Mouse (Mus musculus): Measurements from ENCODE around the gene Ago3.

Gene Ago3

GRCm38 (mm10) chr4:126429347-126430079 is at the start of gene Ago3:
Gene Ago3, minus strand, starts transcription at chr4:126429556.
- peak; percentile 67 for DNase-seq (ENCODE audit: extremely low read depth, low read depth)

GRCm38 (mm10) chr4:126473031-126473430 is 43.7 kb upstream of the Ago3 start:
- no peak for DNase-seq (ENCODE audit: extremely low read depth, low read depth)

GRCm38 (mm10) chr4:126469334-126469733 is 40.0 kb upstream of the Ago3 start:
- no peak for DNase-seq (ENCODE audit: extremely low read depth, low read depth)

GRCm38 (mm10) chr4:126468925-126469324 is 39.6 kb upstream of the Ago3 start:
- peak; percentile 89 for DNase-seq (ENCODE audit: extremely low read depth, low read depth)

- DNase-seq (ENCODE audit: extremely low read depth, low read depth) = peak; percentile 71
Observed at GRCm38 (mm10) chr4:126468285-126468901, 39.0 kb upstream of the Ago3 start, which contains the start of gene Ago1. Gene Ago1, minus strand, starts transcription at chr4:126468583.

- DNase-seq (ENCODE audit: extremely low read depth, low read depth) = peak; percentile 37
Observed at GRCm38 (mm10) chr4:126467721-126468284, 38.4 kb upstream of the Ago3 start.

GRCm38 (mm10) chr4:126466251-126466750 is 36.9 kb upstream of the Ago3 start:
- DNase-seq (ENCODE audit: extremely low read depth, low read depth) = no peak

GRCm38 (mm10) chr4:126465843-126466242 is 36.5 kb upstream of the Ago3 start:
- DNase-seq (ENCODE audit: extremely low read depth, low read depth) = no peak

- DNase-seq (ENCODE audit: extremely low read depth, low read depth) = no peak
Observed at GRCm38 (mm10) chr4:126464892-126465235, 35.5 kb upstream of the Ago3 start.

- no peak for DNase-seq (ENCODE audit: extremely low read depth, low read depth)
Observed at GRCm38 (mm10) chr4:126464189-126464891, 35.0 kb upstream of the Ago3 start.

- DNase-seq (ENCODE audit: extremely low read depth, low read depth) = no peak
Observed at GRCm38 (mm10) chr4:126455441-126455840, 26.1 kb upstream of the Ago3 start.

- no peak for DNase-seq (ENCODE audit: extremely low read depth, low read depth)
Observed at GRCm38 (mm10) chr4:126454547-126455254, 25.3 kb upstream of the Ago3 start.

GRCm38 (mm10) chr4:126450268-126450667 is 20.9 kb upstream of the Ago3 start:
- no peak for DNase-seq (ENCODE audit: extremely low read depth, low read depth)

GRCm38 (mm10) chr4:126447126-126447525 is 17.8 kb upstream of the Ago3 start:
- no peak for DNase-seq (ENCODE audit: extremely low read depth, low read depth)

- no peak for DNase-seq (ENCODE audit: extremely low read depth, low read depth)
Observed at GRCm38 (mm10) chr4:126444528-126444927, 15.2 kb upstream of the Ago3 start.

GRCm38 (mm10) chr4:126438261-126438660 is 8.9 kb upstream of the Ago3 start:
- DNase-seq (ENCODE audit: extremely low read depth, low read depth) = no peak

- no peak for DNase-seq (ENCODE audit: extremely low read depth, low read depth)
Observed at GRCm38 (mm10) chr4:126436268-126436667, 6.9 kb upstream of the Ago3 start.

- DNase-seq (ENCODE audit: extremely low read depth, low read depth) = no peak
Observed at GRCm38 (mm10) chr4:126434094-126434493, 4.7 kb upstream of the Ago3 start.

- no peak for DNase-seq (ENCODE audit: extremely low read depth, low read depth)
Observed at GRCm38 (mm10) chr4:126433175-126433574, 3.8 kb upstream of the Ago3 start.

GRCm38 (mm10) chr4:126431746-126432145 is 2.4 kb upstream of the Ago3 start:
- DNase-seq (ENCODE audit: extremely low read depth, low read depth) = no peak

GRCm38 (mm10) chr4:126428682-126429346 is 542 bp downstream of the Ago3 start:
- peak; percentile 22 for DNase-seq (ENCODE audit: extremely low read depth, low read depth)
